Mouse (Mus musculus) E14TG2a.4 (cell line): ENCODE data around the gene Gprc5c.

Experiments
- CTCF ChIP-seq: conservative IDR thresholded peaks from 2 replicates; pipeline ENCODE4 v1.5.1; 2014; ENCODE audit warnings: low read length
- NANOG ChIP-seq: IDR thresholded peaks from 2 replicates; pipeline ENCODE4 v1.6.1; 2014; ENCODE audit warnings: borderline replicate concordance, low read length, mixed read lengths
- POU5F1 ChIP-seq: IDR thresholded peaks from 2 replicates; pipeline ENCODE4 v1.6.1; 2014; ENCODE audit warnings: low read length, borderline replicate concordance

GRCm38 (mm10) chr11:114821325-114821724, 29.6 kb upstream of the Gprc5c start:
- no peak for TF ChIP-seq CTCF
- TF ChIP-seq NANOG = no peak
- no peak for TF ChIP-seq POU5F1
